Mouse (Mus musculus) liver, embryonic 18 days (tissue): ENCODE results near the gene Pds5b. TPM values are rescaled to one million over a fixed set of nuclear protein-coding genes. Genes with fewer than 3 reads are reported as not detected.

Experiments
- polyA plus RNA-seq: library from polyadenylated mRNA; depleted of rRNA; stranded (reverse); fragments of >200 nt; gene quantifications from 2 replicates; pipeline ENCODE4 v1.2.3, GENCODE M21; 2012; rRNA removed

Gene Pds5b
- polyA plus RNA-seq: 5.3 and 5.7 TPM in 2 replicates

DNA sequence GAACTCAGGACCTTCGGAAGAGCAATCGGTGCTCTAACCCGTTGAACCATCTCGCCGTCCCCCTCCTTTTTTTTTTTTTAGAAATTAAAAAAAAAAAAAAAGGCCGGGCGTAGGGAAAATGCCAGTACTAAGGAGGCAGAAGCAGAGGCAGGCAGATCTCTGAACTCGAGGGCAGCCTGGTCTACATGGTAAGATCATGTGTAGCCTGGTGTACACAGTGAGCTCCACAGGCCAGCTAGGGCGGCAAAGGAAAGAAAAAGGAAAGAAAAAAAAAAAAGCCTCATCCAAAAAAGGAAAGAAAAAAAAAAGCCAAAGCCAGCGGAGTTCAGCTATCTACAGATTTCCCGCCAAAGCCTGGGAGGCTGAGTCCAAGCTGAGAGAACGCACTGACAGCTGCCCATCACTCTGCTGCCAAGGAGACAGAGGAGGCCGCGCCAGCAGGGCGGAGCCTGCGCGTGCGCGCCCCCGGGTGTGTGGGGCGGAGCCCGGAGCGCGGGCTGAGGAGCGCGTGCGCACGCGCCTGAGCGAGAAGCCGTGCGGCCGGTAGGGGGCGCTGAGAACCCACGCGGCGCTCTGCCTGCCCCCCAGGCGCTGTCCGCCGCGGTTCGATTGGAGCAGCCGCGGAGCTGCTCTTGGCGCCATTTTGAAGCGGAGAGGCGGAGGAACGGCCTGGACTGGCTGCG is at the start of gene Pds5b:
Gene Pds5b, plus strand, starts transcription at position 587 of the 683 bp plus-strand sequence.

DNA sequence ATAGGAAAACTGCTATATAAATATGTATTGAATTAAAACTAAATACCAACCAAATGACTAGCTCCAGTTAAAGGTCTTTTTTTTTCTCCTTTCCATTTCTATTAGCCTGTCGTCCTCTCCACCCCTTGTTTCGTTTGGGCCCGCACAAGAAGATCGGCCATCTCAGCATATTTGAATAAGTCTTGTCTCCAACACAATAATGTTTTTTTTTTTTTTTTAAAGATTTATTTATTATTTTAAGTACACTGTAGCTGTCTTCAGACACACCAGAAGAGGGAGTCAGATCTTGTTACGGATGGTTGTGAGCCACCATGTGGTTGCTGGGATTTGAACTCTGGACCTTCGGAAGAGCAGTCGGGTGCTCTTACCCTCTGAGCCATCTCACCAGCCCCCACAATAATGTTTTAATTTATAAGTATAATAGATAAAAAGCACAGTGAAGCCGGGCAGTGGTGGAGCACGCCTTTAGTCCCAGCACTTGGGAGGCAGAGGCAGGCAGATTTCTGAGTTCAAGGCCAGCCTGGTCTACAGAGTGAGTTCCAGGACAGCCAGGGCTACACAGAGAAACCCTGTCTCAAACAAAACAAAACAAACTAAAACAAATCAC is 7.3 kb upstream of the Pds5b start, which contains the start of gene N4bp2l2:
Gene N4bp2l2, minus strand, starts transcription at position 51 of the 607 bp plus-strand sequence.

Other genes with a start within 250 kb of the Pds5b start
- gene Zar1l, start 155.6 kb upstream of the Pds5b start, polyA plus RNA-seq: not detected in 2 replicates
- 8.1 and 11.2 TPM in 2 replicates for gene Brca2, start 151.1 kb upstream of the Pds5b start, polyA plus RNA-seq
- gene N4bp2l1, start 76.6 kb upstream of the Pds5b start, polyA plus RNA-seq: 16.9 and 23.4 TPM in 2 replicates
- 13.4 and 15.3 TPM in 2 replicates for gene N4bp2l2, start 7.6 kb upstream of the Pds5b start, polyA plus RNA-seq